Mouse (Mus musculus): ENCODE measurements at regions not wholly inside any gene's neighbourhood (a gene's known extent, or its start where the extent isn't known, plus 50 kb on each side); places are given as distances from the start of the nearest gene placed in this dataset.

GRCm38 (mm10) chr2:143270826-143271225 lies 192.6 kb downstream of the Otor start:
- intact Hi-C loops (cut with DNase I): no loop called here
- no peak for DNase-seq

- intact Hi-C loops (cut with DNase I): no loop called here
- no peak for DNase-seq
Observed at GRCm38 (mm10) chr2:143305747-143306570, 227.7 kb downstream of the Otor start.

DNA sequence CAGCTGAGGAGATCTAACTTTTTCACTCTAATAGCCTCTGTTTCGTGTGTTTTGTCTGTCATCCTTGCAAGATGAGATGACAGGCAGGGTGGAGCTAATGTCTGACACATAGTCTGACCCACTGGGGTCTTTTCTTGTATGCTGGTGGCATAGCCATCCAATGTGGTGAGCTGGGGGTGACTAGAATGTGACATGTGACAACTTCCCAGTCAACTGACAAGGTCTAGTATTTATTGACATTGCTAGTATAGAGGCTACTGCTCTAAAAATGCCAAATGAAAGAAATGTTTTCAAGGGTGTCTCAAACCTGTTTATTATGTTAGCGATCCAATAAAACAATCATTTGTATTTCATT lies 228.3 kb downstream of the Otor start:
- intact Hi-C loops (cut with DNase I): no loop called here
- DNase-seq: no peak

DNA sequence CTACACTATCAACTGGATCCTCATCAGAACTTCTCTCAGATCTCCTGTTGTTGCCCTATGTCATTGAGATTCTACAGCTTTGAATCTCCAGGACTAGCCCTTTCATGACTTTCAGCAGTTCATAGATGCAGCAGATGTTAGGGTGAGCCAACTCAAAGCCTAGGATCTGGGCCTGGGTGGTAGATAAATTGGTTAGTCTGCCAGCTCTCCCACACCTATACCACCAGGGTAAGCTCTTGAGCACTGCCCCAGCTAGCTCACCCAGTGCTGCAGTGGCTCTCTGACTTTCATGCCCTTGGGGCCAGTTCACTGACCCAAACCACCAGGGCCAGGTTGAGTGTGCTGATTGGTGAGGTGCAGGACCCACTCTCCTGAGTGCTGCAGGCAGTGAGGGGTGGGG lies 220.5 kb upstream of the Pcsk2 start:
- no peak for DNase-seq
- intact Hi-C loops (cut with DNase I): no loop called here

DNA sequence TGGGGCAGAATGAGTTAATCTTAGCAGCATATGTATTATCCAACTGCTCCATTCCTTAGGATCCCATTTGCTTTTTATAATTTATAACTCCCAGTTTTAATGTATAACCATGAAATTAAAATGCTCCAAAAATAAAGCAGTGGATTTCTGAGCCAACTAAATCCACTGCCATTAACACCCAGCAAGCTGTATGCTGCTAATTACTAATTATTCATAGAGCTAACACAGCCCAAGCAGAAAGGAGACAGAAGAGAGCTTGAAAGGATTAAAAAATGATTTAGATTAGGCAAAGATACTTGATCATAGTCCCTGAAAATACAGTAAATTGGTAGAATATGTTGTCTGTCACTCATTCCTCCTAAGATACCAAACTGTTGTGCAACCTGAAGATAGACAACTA lies 213.9 kb upstream of the Pcsk2 start:
- no peak for DNase-seq
- intact Hi-C loops (cut with DNase I): loop anchor here (10.0 kb wide), 1 partner anchor 187 kb away; no protein-coding TSS in a partner anchor

GRCm38 (mm10) chr2:143340364-143340763 lies 205.6 kb upstream of the Pcsk2 start:
- intact Hi-C loops (cut with DNase I): no loop called here
- DNase-seq: no peak

- no peak for DNase-seq
- intact Hi-C loops (cut with DNase I): no loop called here
Observed at GRCm38 (mm10) chr2:143364193-143364592, 181.8 kb upstream of the Pcsk2 start.

GRCm38 (mm10) chr2:143365976-143366375 lies 180.0 kb upstream of the Pcsk2 start:
- no peak for DNase-seq

More at GRCm38 (mm10) chr2:143365976-143366375, 180.0 kb upstream of the Pcsk2 start:
- intact Hi-C loops (cut with DNase I): no loop called here

Measured in heart, postnatal 10 days (tissue).